10 mouse cellular contexts compared by ENCODE assay signal in the genomic region with DNA sequence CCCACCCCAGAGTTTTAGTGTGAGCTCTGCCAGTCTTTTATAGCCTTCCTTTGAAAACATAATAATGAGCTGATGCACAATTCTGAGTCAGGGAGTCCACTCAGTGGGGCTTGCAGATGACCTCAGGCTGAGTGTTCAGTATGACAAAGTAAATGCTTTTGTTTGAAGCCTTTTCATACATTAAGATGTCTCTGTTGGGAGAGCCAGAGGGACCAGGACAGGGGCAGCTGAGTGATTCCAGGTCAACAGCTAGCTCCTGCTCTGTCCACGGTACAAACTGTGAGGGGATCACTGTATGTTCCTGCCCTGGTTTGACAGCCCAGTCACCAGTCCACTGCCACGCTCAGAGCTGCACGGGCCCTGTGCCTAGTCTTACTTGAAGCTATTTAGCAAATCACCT. TPM values are rescaled to one million over a fixed set of nuclear protein-coding genes. Genes with fewer than 3 reads are reported as not detected.
DNase-seq lines count a peak whose midpoint lies in the region; ATAC-seq and TF ChIP-seq lines count a peak whose summit lies in the region.
"Had no signal": no experiment of that assay in that cellular context is flagged by ENCODE, and none has a peak within 500 bp of the region (broad histone marks: within the 10 kb centered on the region; RNA-seq: fewer than 3 reads in every experiment).

No protein-coding gene starts in this region.

- no peaks in the 10 kb centered on the region for H3K27me3 ChIP-seq in lung, embryonic 14.5 days (ENCODE audit: insufficient read depth, low read length)
- no peaks in the 10 kb centered on the region for H3K27me3 ChIP-seq in embryonic facial prominence, embryonic 10.5 days (replicated peaks; ENCODE audit: low read depth, poor library complexity, severe bottlenecking)
- H3K27me3 ChIP-seq in intestine, embryonic 14.5 days (replicated peaks; ENCODE audit: control insufficient read depth, insufficient read depth, low read length) = no peaks in the 10 kb centered on the region

- WGBS in lung, embryonic 14.5 days = 24% methylated on average over 3 of the region's 3 CpGs
- WGBS in embryonic facial prominence, embryonic 10.5 days = 14% methylated on average over 3 of the region's 3 CpGs
- 20% methylated on average over 3 of the region's 3 CpGs for WGBS in intestine, embryonic 14.5 days

- peak; percentile 44 for ATAC-seq in lung, embryonic 14.5 days (ENCODE audit: insufficient read depth)
- ATAC-seq in intestine, embryonic 14.5 days (replicated peaks; ENCODE audit: low FRiP score, low TSS enrichment, low read depth) = peak; percentile 24; the same call in 1 of the 2 replicates
- ATAC-seq in frontal cortex, adult (ENCODE audit: low TSS enrichment) = no peak

- no peak overlapping the region for H3K9ac ChIP-seq in lung, embryonic 14.5 days
- H3K9ac ChIP-seq in intestine, embryonic 14.5 days (ENCODE audit: low read length) = no peak overlapping the region

- no peaks in the 10 kb centered on the region for H3K9me3 ChIP-seq in lung, embryonic 14.5 days (ENCODE audit: low read depth, low read length)
- H3K9me3 ChIP-seq in embryonic facial prominence, embryonic 10.5 days = no peaks in the 10 kb centered on the region
- no peaks in the 10 kb centered on the region for H3K9me3 ChIP-seq in intestine, embryonic 14.5 days (ENCODE audit: control insufficient read depth, low read length)

- H3K36me3 ChIP-seq in lung, embryonic 14.5 days (ENCODE audit: insufficient read depth) = no peaks in the 10 kb centered on the region
- no peaks in the 10 kb centered on the region for H3K36me3 ChIP-seq in embryonic facial prominence, embryonic 10.5 days (replicated peaks)
- no peaks in the 10 kb centered on the region for H3K36me3 ChIP-seq in intestine, embryonic 14.5 days (ENCODE audit: control insufficient read depth, insufficient read depth, low read length)

- H3K27ac ChIP-seq in lung, embryonic 14.5 days (ENCODE audit: low read depth) = peak overlapping the region; percentile 98
- peak overlapping the region; percentile 90 for H3K27ac ChIP-seq in embryonic facial prominence, embryonic 10.5 days (replicated peaks)
- peak overlapping the region; percentile 95 for H3K27ac ChIP-seq in intestine, embryonic 14.5 days (ENCODE audit: low read depth)

- peak; percentile 73 for DNase-seq in lung, embryonic 14.5 days
- DNase-seq in lung, postnatal 10 days = no peak
- peak; percentile 55 for DNase-seq in embryonic facial prominence, embryonic 10.5 days (ENCODE audit: low spot score)
- DNase-seq in intestine, embryonic 14.5 days (ENCODE audit: low spot score) = no peak
- DNase-seq in retina, postnatal 1 day = peak; percentile 71
- no peak for DNase-seq in layer of hippocampus, postnatal 25 days (ENCODE audit: extremely low spot score in 1 of 2, low spot score in 1 of 2)
- DNase-seq: cerebellum, adult 9-10 months had no signal

- no peak overlapping the region for H3K4me2 ChIP-seq in lung, embryonic 14.5 days
- H3K4me2 ChIP-seq in intestine, embryonic 14.5 days (ENCODE audit: low read length) = no peak overlapping the region

- no peak overlapping the region for H3K4me3 ChIP-seq in lung, embryonic 14.5 days (ENCODE audit: low read depth, low read length)
- peak overlapping the region; percentile 42 for H3K4me3 ChIP-seq in embryonic facial prominence, embryonic 10.5 days
- no peak overlapping the region for H3K4me3 ChIP-seq in intestine, embryonic 14.5 days (ENCODE audit: low read depth, low read length)

- TF ChIP-seq CTCF in lung, embryonic 14.5 days (IDR thresholded peaks at IDR 0.05; ENCODE audit: low read depth) = no peak

- peaks cover 26% of the 10 kb centered on the region for H3K4me1 ChIP-seq in lung, embryonic 14.5 days (ENCODE audit: insufficient read depth)
- peaks cover 68% of the 10 kb centered on the region for H3K4me1 ChIP-seq in embryonic facial prominence, embryonic 10.5 days
- H3K4me1 ChIP-seq in intestine, embryonic 14.5 days (replicated peaks; ENCODE audit: control insufficient read depth, insufficient read depth, low read length) = peaks cover 35% of the 10 kb centered on the region

RNA-seq across cellular contexts. Expression of gene Tgfbi, which starts 26.6 kb away (rescaled TPM):
- polyA plus RNA-seq in lung, embryonic 14.5 days (2014; fragmentation: Nextera tagmentation; extraction: Ambion mirVana) = 165 and 171 TPM in 2 replicates
- 50.1 and 65.4 TPM in 2 replicates for polyA plus RNA-seq in embryonic facial prominence, embryonic 10.5 days (2016; fragmentation: Nextera tagmentation; extraction: Ambion mirVana)
- 123 and 163 TPM in 2 replicates for polyA plus RNA-seq in intestine, embryonic 14.5 days (2014; fragmentation: Nextera tagmentation; extraction: Ambion mirVana)
- 1 to 10 TPM; 3.1 to 3.8 TPM for total RNA-seq in layer of hippocampus, postnatal 25 days (2021)

RNA-seq across cellular contexts. Expression of gene Lect2, which starts 34.4 kb away (rescaled TPM):
- polyA plus RNA-seq in lung, embryonic 14.5 days (2014; fragmentation: Nextera tagmentation; extraction: Ambion mirVana) = not detected in 2 replicates
- not detected in 2 replicates for polyA plus RNA-seq in embryonic facial prominence, embryonic 10.5 days (2016; fragmentation: Nextera tagmentation; extraction: Ambion mirVana)
- polyA plus RNA-seq in intestine, embryonic 14.5 days (2014; fragmentation: Nextera tagmentation; extraction: Ambion mirVana) = 10.5 and 14.1 TPM in 2 replicates
- not detected for total RNA-seq in layer of hippocampus, postnatal 25 days (2021)
- total RNA-seq: heart, postnatal 25 days; left cerebral cortex, postnatal 14 days had no signal

Comparison
In these comparisons a context has a peak if more than half of its experiments do, and no peak if none do; other contexts are left out.
1. DNase-seq: peak in lung, embryonic 14.5 days (single experiment), embryonic facial prominence, embryonic 10.5 days (single experiment) and retina, postnatal 1 day (single experiment); none in lung, postnatal 10 days (single experiment), intestine, embryonic 14.5 days (single experiment) and layer of hippocampus, postnatal 25 days (0 of 2).
2. RNA of gene Lect2, which starts 34.4 kb away (polyA plus RNA-seq): 10.5 to 14.1 TPM in intestine, embryonic 14.5 days; not detected in lung, embryonic 14.5 days and not detected in embryonic facial prominence, embryonic 10.5 days; every median in the first group is over 10 times any median in the second.
3. Peak in every context shown above with its lines, with median percentiles within 50 percentile points of each other: H3K27ac ChIP-seq.